Mouse (Mus musculus): ENCODE data around the gene Vmn2r19. TPM values are rescaled to one million over a fixed set of nuclear protein-coding genes. Genes with fewer than 3 reads are reported as not detected.
"Not testable (repeated sequence)": the region's sequence is repeated elsewhere in the genome, so short reads cannot be mapped to it uniquely, and the experiment has no call there.

The Vmn2r19 gene
- polyA plus RNA-seq, 1 experiment: not detected

DNA sequence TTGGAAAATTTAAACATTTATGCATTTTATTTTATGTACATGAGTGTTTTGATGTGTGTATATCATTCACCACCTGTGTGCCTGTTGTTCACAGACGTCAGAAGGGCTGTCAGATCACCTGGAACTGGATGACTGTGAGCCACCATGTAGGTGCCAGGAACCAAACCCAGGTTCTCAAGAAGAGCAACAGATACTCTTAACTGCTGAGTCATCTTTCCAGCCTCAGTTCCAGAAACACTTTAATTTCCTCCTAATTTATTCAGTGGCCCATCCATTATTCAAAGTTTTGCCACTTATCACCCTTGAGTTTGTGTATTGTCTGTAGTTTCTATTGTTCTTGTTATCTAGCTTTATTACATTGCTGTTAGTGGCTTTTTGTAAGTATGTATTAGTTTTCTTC, 11.4 kb upstream of the Vmn2r19 start:
- H3K36me3 ChIP-seq (ENCODE audit: control insufficient read depth, insufficient read depth, low read length): no peaks in the 10 kb centered on the region
- TF ChIP-seq POLR2A (IDR thresholded peaks at IDR 0.05; ENCODE audit: control insufficient read depth, extremely low read depth, insufficient read depth, low read length, poor library complexity) (no peak), CTCF (IDR thresholded peaks at IDR 0.05; ENCODE audit: borderline replicate concordance, control insufficient read depth, extremely low read depth, insufficient read depth, low read length, poor library complexity) (no peak)
- no peaks in the 10 kb centered on the region for H3K27me3 ChIP-seq (ENCODE audit: control insufficient read depth, insufficient read depth, low read length)
- 70% methylated on average over 1 of the region's 1 CpGs for WGBS
- no peak overlapping the region for H3K4me3 ChIP-seq (ENCODE audit: control insufficient read depth, insufficient read depth, low read length)
- no peaks in the 10 kb centered on the region for H3K4me1 ChIP-seq (replicated peaks; ENCODE audit: control insufficient read depth, insufficient read depth, low read length)
- DNase-seq: no peak
- no peak overlapping the region for H3K27ac ChIP-seq (ENCODE audit: control insufficient read depth, insufficient read depth, low read length)

- not testable (repeated sequence) for H3K27me3 ChIP-seq (ENCODE audit: control insufficient read depth, insufficient read depth, low read length); H3K36me3 ChIP-seq (ENCODE audit: control insufficient read depth, insufficient read depth, low read length); H3K4me1 ChIP-seq (replicated peaks; ENCODE audit: control insufficient read depth, insufficient read depth, low read length); H3K4me3 ChIP-seq (ENCODE audit: control insufficient read depth, insufficient read depth, low read length); H3K27ac ChIP-seq (ENCODE audit: control insufficient read depth, insufficient read depth, low read length); DNase-seq
- 94% methylated on average over 7 of the region's 7 CpGs for WGBS
Observed at GRCm38 (mm10) chr6:123306315-123306714, 1.8 kb upstream of the Vmn2r19 start.

DNA sequence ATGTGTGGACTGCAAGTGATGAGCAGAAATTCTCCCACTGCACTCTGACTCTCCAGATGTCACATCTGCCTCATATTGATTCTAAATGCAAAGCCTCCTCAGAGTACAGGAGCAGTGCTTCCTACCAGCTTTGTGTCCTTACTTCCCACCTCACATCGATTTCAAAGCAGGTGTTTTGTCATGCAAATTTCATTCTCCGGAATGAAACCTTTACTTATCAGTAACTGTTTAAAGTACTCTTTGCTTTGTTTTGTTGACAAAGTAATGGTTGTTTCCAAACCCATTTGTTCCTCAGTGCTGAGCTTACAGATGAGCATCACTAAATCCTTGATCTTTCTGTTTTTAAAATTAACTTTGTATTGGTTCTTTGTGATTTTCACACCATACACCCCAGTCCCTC, 24.4 kb downstream of the Vmn2r19 start:
- no peak overlapping the region for H3K4me3 ChIP-seq (ENCODE audit: control insufficient read depth, insufficient read depth, low read length)
- H3K4me1 ChIP-seq (replicated peaks; ENCODE audit: control insufficient read depth, insufficient read depth, low read length): no peaks in the 10 kb centered on the region
- WGBS: 79% methylated on average over 2 of the region's 2 CpGs
- no peak overlapping the region for H3K27ac ChIP-seq (ENCODE audit: control insufficient read depth, insufficient read depth, low read length)
- H3K27me3 ChIP-seq (ENCODE audit: control insufficient read depth, insufficient read depth, low read length): no peaks in the 10 kb centered on the region
- no peak for DNase-seq
- no peaks in the 10 kb centered on the region for H3K36me3 ChIP-seq (ENCODE audit: control insufficient read depth, insufficient read depth, low read length)
- TF ChIP-seq POLR2A (IDR thresholded peaks at IDR 0.05; ENCODE audit: control insufficient read depth, extremely low read depth, insufficient read depth, low read length, poor library complexity): no peak
- no peak for TF ChIP-seq CTCF (IDR thresholded peaks at IDR 0.05; ENCODE audit: borderline replicate concordance, control insufficient read depth, extremely low read depth, insufficient read depth, low read length, poor library complexity)

DNA sequence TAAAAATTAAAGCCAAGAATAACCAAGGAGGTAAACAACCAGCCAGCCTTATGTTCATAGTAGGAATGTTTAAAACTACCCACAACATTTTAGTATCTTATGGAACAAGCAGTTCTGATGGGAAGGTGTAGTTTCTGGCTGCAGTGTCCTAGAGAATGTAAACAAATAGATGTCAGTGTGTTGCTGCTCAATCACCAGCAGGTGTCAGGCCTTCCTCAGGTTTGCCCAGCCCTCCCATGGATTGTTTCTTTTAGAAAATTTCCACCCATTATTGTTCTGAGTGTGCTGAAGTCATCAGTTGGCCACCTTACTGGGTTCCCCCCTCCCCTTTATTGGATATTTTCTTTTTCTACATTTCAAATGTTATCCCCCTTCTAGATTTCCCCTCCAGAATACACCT, 32.0 kb downstream of the Vmn2r19 start:
- Histone ChIP-seq H3K27me3 (ENCODE audit: control insufficient read depth, insufficient read depth, low read length) (no peaks in the 10 kb centered on the region), H3K4me3 (ENCODE audit: control insufficient read depth, insufficient read depth, low read length) (no peak overlapping the region), H3K27ac (ENCODE audit: control insufficient read depth, insufficient read depth, low read length) (no peak overlapping the region), H3K36me3 (ENCODE audit: control insufficient read depth, insufficient read depth, low read length) (no peaks in the 10 kb centered on the region), H3K4me1 (replicated peaks; ENCODE audit: control insufficient read depth, insufficient read depth, low read length) (no peaks in the 10 kb centered on the region)
- no peak for TF ChIP-seq POLR2A (IDR thresholded peaks at IDR 0.05; ENCODE audit: control insufficient read depth, extremely low read depth, insufficient read depth, low read length, poor library complexity)
- no peak for TF ChIP-seq CTCF (IDR thresholded peaks at IDR 0.05; ENCODE audit: borderline replicate concordance, control insufficient read depth, extremely low read depth, insufficient read depth, low read length, poor library complexity)
- no peak for DNase-seq

DNA sequence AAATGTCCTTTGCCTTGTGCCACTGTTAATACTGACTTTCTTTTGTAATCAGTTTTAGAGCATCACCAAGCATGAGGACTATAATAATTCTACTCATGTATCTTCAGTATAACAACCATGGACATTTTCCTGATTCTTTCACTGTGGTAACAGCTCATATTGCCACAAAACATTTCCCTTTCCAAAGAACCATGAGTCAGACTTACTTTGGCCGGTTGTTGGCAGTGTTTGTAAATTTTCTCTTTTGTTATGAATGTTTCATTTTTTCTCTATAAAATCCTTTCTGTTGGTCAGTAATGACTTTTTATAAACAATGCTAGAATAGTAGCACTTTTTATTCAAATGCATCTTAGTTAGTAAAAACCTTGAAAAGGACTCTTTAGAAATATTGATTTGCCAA, 38.0 kb downstream of the Vmn2r19 start:
- H3K27ac ChIP-seq (ENCODE audit: control insufficient read depth, insufficient read depth, low read length): no peak overlapping the region
- no peaks in the 10 kb centered on the region for H3K4me1 ChIP-seq (replicated peaks; ENCODE audit: control insufficient read depth, insufficient read depth, low read length)
- H3K36me3 ChIP-seq (ENCODE audit: control insufficient read depth, insufficient read depth, low read length): no peaks in the 10 kb centered on the region
- H3K4me3 ChIP-seq (ENCODE audit: control insufficient read depth, insufficient read depth, low read length): no peak overlapping the region
- TF ChIP-seq POLR2A (IDR thresholded peaks at IDR 0.05; ENCODE audit: control insufficient read depth, extremely low read depth, insufficient read depth, low read length, poor library complexity) (no peak), CTCF (IDR thresholded peaks at IDR 0.05; ENCODE audit: borderline replicate concordance, control insufficient read depth, extremely low read depth, insufficient read depth, low read length, poor library complexity) (no peak)
- no peaks in the 10 kb centered on the region for H3K27me3 ChIP-seq (ENCODE audit: control insufficient read depth, insufficient read depth, low read length)
- WGBS: 93% methylated on average over 1 of the region's 1 CpGs
- DNase-seq: no peak

Other genes with a start within 250 kb of the Vmn2r19 start
- 0.91 and 1.4 TPM in 2 replicates for gene Clec4a2, start 201.9 kb upstream of the Vmn2r19 start, polyA plus RNA-seq (2012; rRNA removed)
- gene Clec4b2, start 135.4 kb upstream of the Vmn2r19 start, polyA plus RNA-seq (2012; rRNA removed): 0.13 TPM in 1 of 2 replicates, not detected in the other
- 9.1 and 14.2 TPM in 2 replicates for gene Clec4n, start 78.5 kb upstream of the Vmn2r19 start, polyA plus RNA-seq (2012; rRNA removed)
- gene Clec4d, start 46.2 kb upstream of the Vmn2r19 start, polyA plus RNA-seq (2012; rRNA removed): 0.23 TPM in 1 of 2 replicates, not detected in the other
- 0.06 and 0.08 TPM in 2 replicates for gene Clec4e, start 18.5 kb upstream of the Vmn2r19 start, polyA plus RNA-seq (2012; rRNA removed)
- gene Vmn2r20, start 109.8 kb downstream of the Vmn2r19 start, polyA plus RNA-seq (2012; rRNA removed): not detected in 2 replicates
- gene Vmn2r21, start 225.1 kb downstream of the Vmn2r19 start, polyA plus RNA-seq (2012; rRNA removed): not detected in 2 replicates